Mouse (Mus musculus): ENCODE measurements at regions not wholly inside any gene's neighbourhood (a gene's known extent, or its start where the extent isn't known, plus 50 kb on each side); places are given as distances from the start of the nearest gene placed in this dataset.

DNA sequence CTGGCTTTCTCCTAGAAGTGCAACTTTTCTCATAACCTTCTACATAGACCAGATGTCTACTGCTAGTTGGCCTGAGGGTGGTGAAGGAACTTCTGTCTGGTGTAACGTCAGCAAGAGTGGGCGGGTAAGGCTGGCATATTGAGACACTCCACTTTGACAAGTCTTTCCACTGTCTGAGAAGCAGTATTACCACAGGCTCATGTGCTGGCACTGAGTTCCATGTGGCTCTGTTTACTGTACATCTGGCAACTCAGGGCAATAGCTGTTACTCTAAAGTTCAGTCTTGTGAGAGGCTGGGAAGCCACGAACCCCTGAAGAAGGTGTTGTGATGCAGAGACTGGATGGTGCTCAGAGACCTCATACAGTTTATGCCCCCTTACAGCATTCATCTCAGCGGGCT is 230.7 kb upstream of the Tbx18 start:
- no peak for DNase-seq (ENCODE audit: low read depth, low spot score)

- DNase-seq (ENCODE audit: low read depth, low spot score), result no peak
Observed at GRCm38 (mm10) chr9:87964508-87964907, 233.4 kb upstream of the Tbx18 start.

GRCm38 (mm10) chr9:87965103-87965780 is 234.2 kb upstream of the Tbx18 start:
- DNase-seq (ENCODE audit: low read depth, low spot score), result no peak

- no peak for DNase-seq (ENCODE audit: low read depth, low spot score)
Observed at GRCm38 (mm10) chr9:87968190-87969082, 237.4 kb upstream of the Tbx18 start.

- DNase-seq (ENCODE audit: low read depth, low spot score), result no peak
Observed at GRCm38 (mm10) chr9:87970586-87970985, 239.5 kb upstream of the Tbx18 start.

GRCm38 (mm10) chr9:87971791-87972190 is 240.7 kb upstream of the Tbx18 start:
- no peak for DNase-seq (ENCODE audit: low read depth, low spot score)

- DNase-seq (ENCODE audit: low read depth, low spot score), result no peak
Observed at GRCm38 (mm10) chr9:87973531-87973930, 242.5 kb upstream of the Tbx18 start.

- no peak for DNase-seq (ENCODE audit: low read depth, low spot score)
Observed at GRCm38 (mm10) chr9:87984910-87985309, 253.8 kb upstream of the Tbx18 start.

- no peak for DNase-seq (ENCODE audit: low read depth, low spot score)
Observed at GRCm38 (mm10) chr9:87985439-87985838, 254.4 kb upstream of the Tbx18 start.

DNA sequence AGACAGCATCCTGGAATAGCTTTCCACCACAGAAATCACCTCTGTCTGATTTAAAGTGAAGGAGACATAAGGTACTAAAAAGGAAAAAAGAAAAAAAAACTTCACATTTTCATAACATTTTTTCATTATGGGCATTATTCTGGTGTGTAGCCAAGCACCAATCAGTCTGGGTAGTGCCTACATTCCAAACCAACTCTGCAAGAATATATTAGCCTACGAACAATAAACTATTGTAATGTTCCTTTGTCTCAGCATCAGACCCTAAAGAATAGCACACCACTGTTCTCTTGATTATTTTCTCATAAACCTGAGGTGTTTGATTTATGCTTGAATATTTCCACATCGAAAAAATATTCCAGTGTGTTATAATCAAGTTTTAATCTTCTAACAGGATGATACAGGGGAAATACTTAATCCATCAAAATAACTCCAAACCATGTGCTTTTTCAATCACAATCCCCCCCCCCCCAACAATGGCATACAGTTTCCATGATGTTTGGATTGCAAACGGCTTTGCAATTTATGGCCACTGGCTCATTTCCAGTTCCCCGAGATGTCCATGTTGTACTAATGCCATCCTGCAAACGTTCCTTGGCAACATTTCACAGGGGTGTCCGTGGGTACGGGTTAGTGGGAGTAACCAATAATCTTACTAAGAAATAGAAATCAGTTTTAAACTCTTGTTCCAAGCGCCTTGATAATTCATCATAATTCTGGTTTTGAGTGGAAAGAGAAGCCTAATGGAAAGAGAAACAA is 275.1 kb upstream of the Tbx18 start:
- DNase-seq (ENCODE audit: low read depth, low spot score), result no peak

- DNase-seq (ENCODE audit: low read depth, low spot score), result no peak
Observed at GRCm38 (mm10) chr9:88023752-88024151, 292.7 kb upstream of the Tbx18 start.

DNA sequence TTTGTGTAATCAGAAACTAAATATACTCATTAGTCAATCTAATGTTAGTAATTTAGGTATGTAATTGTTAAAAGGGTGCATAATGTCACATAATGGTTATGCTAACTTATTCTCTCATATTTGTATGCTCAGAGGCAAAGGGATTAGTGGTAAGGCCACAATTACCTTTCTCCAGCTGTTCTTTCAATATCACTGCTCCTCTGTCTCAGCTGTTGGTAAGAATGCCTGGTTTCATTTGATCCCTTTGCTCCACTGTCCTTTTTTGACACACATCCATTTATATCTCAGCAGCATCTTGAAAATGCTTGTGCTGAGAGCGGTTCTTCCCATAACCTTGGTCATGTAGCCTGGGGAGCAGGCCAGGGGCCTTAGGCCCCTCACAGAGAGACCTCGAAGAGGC is 294.9 kb upstream of the Tbx18 start:
- no peak for DNase-seq (ENCODE audit: low read depth, low spot score)

DNA sequence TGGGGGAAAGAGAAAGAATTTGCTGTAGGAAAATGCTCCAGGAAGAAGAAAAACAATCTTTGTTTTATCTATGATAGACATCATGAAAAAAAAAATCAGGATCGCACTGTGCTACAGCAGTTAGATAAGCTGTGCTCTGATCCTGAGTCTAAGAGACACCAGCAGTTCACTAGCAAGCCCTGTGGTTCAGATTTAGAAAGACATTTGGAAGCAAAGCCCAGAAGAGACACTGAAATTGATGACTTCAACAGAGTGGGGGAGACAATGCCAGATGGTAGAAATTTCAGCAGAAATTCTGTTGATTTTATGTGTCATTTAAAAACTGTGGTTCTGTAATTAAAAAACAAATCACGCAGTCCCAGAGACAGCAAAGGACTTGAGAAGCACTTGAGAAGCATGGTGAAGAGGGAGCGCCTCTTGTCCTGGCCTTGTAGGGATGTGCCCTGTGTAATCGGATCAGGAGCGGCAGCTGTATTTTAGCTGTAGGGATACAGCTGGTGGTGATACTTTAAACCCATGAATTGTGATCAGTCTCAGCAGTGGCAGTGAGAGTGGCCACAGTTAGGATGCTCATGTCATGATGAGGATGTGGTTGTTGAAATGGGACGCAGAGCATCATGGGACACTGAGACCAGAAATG is 296.4 kb upstream of the Nt5e start:
- DNase-seq (ENCODE audit: low read depth, low spot score), result no peak

DNA sequence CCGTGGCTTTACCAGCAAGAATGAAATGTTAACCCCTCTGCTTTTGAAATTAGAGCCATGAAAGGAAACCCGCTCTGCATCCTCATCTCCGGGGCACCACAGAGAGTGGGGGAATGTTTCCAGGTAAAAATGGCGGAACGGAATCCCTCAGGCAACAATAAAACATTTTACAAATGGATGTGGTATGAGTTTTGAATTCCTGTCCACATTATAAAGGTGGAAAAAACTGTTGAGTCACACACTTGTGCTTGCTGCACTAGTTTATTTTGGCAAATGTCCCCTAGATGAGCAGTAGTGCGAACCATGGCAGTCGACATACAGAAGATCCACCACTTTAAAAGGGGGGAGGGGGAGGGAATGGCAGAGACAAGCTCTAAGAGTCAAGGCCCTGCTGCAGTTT is 289.4 kb upstream of the Nt5e start:
- no peak for DNase-seq (ENCODE audit: low read depth, low spot score)

DNA sequence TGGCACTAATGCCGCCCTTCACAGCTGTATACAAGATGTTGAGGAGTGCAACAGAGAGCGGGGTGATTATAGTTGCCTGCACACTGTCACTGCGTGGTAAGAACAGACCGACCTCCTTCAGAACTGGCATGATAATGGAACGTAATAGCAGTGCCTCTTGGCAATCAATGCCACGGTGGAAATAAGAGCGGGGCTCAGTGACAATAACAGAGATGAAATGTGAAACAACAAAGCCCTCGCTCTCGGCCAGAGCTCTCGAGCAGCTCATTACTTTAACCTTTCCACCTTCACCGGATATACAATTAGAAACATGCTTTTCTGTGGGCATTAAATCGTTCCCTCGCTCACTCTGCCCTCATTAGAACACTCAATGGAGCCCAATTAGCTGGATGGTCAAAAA is 277.7 kb upstream of the Nt5e start:
- DNase-seq (ENCODE audit: low read depth, low spot score), result no peak

DNA sequence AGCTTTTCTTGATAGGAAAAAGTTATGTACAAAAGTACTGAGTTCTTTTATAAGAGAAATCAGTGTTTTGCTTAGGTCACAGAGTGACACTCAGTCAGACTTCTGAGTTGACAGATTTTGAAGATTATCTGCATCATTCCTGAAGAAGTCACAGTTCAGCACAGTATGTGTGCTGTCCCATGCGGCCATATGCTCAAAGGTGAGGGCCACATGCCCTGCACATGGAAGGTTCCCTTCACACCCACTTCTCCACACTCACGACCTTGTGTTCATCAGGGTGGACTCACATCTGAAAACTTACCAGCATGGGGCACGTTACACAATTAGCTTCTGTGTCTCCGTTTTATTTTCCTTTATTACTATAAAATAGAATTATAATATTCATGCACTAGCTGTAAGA is 277.2 kb upstream of the Nt5e start:
- no peak for DNase-seq (ENCODE audit: low read depth, low spot score)

- DNase-seq (ENCODE audit: low read depth, low spot score), result no peak
Observed at GRCm38 (mm10) chr9:88058551-88058950, 268.4 kb upstream of the Nt5e start.

DNA sequence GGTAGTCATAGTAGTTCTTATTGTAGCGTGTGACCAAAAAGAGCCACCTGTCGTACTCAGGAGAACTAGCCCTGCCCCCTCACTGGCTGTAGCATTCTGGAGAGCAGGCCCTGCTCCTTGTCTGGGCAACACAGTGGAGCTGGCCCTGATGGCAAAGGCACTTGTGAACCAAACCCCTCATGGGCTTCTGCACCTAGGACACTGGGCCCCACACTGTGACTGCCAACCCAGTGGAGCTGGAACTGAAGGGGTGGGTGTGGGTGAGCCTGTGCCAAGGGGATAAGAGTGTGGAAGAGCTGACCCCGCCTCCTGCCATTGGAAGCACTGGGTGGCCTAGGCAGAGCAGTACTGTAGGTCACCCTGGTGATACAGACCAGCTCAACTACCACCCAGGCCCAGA is 268.0 kb upstream of the Nt5e start:
- DNase-seq (ENCODE audit: low read depth, low spot score), result no peak

DNA sequence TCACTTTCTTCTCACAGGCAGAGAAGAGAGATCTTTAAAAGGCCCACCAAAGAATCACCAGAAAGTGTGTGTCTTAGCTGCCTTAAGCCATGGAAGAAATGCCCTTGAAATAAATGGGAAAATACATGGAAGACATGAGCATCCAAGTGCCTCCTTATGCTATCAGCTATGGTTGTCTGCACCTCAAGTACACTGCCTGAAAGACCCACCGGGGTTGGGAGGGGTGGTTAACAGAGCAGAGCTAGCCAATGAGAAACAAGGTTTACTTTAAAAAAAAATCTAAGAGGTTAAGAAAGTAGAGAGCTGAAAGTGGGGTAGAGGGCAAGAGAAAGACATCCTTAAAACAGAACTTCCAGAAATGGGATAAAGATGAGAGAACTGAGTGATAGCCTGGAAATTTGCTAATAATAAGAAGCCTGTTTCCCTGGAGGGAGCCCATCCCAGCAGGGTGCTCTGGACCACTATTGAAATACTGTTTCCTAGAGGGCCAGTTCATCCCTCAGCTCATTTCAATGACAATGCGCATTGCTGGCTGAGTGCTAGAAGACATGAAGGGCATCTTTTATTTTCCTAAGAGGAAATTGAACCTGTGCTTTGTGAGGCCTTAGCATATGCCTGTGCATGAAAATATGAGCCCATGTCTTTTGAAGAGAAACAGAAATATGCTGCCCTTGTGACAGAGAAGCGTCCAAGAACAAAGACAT is 262.9 kb upstream of the Nt5e start:
- DNase-seq (ENCODE audit: low read depth, low spot score), result no peak

DNA sequence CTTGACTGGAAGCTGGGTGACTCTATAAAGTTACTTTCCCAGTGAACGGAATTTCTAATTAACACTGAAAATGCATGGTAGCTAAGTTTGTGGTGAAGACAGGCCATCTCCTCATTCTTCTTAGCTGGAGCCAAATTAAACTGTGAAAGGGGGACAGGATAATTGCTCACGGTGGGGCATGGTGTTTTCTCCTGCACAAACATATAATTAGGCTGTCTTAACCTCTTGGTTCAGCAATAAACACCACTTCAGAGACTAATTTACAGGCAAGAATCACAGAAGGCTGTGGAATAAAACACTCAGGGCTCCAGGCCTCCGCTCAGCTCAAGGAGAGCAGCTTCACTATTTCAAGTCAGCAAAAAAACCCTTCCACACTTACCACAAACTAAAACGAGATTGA is 261.9 kb upstream of the Nt5e start:
- DNase-seq (ENCODE audit: low read depth, low spot score), result no peak

DNA sequence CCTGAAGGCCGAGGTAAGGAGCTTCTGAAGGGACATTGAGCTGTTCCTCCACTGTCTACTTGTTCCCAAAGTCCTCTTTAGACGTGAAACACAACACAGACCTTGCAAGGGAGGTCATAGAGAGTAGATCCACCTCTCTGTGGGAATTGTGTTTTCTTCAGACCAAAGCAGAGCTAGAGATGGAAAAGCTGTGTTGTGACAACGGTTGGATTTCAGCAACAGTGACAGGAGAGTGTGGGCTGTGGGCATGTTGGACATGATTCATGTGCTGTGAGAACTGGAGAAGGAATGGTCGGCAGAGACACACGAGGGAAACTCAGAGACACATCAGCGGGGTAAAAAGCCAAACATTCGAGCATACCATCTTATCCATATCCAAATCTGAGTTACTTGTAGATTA is 261.2 kb upstream of the Nt5e start:
- DNase-seq (ENCODE audit: low read depth, low spot score), result no peak
